Mouse (Mus musculus): Measurements from ENCODE around the gene Engase. TPM values are rescaled to one million over a fixed set of nuclear protein-coding genes. Genes with fewer than 3 reads are reported as not detected.

Gene Engase
- polyA plus RNA-seq, 1 experiment: 8.7 TPM

GRCm38 (mm10) chr11:118488907-118489270 lies 12.3 kb downstream of the Engase start:
- Histone ChIP-seq H3K4me3 (ENCODE audit: insufficient read depth, low read depth, low read length) (no peak overlapping the region), H3K4me1 (ENCODE audit: control insufficient read depth, insufficient read depth, insufficient read length, low read length) (no peaks in the 10 kb centered on the region; the same call in 1 of the 2 replicates), H3K27ac (replicated peaks; ENCODE audit: low read depth, low read length) (no peak overlapping the region)

GRCm38 (mm10) chr11:118490566-118491218 lies 14.1 kb downstream of the Engase start:
- no peaks in the 10 kb centered on the region; the same call in 1 of the 2 replicates for H3K4me1 ChIP-seq (ENCODE audit: control insufficient read depth, insufficient read depth, insufficient read length, low read length)
- H3K4me3 ChIP-seq (ENCODE audit: insufficient read depth, low read depth, low read length): no peak overlapping the region
- no peak overlapping the region for H3K27ac ChIP-seq (replicated peaks; ENCODE audit: low read depth, low read length)

GRCm38 (mm10) chr11:118491230-118491629 lies 14.6 kb downstream of the Engase start:
- H3K27ac ChIP-seq (replicated peaks; ENCODE audit: low read depth, low read length): no peak overlapping the region
- no peaks in the 10 kb centered on the region; the same call in 1 of the 2 replicates for H3K4me1 ChIP-seq (ENCODE audit: control insufficient read depth, insufficient read depth, insufficient read length, low read length)
- H3K4me3 ChIP-seq (ENCODE audit: insufficient read depth, low read depth, low read length): no peak overlapping the region

GRCm38 (mm10) chr11:118493458-118493857 lies 16.8 kb downstream of the Engase start:
- H3K4me1 ChIP-seq (ENCODE audit: control insufficient read depth, insufficient read depth, insufficient read length, low read length): no peaks in the 10 kb centered on the region; the same call in 1 of the 2 replicates
- H3K4me3 ChIP-seq (ENCODE audit: insufficient read depth, low read depth, low read length): no peak overlapping the region
- no peak overlapping the region for H3K27ac ChIP-seq (replicated peaks; ENCODE audit: low read depth, low read length)

GRCm38 (mm10) chr11:118494001-118494737 lies 17.5 kb downstream of the Engase start:
- Histone ChIP-seq H3K4me3 (ENCODE audit: insufficient read depth, low read depth, low read length) (no peak overlapping the region), H3K4me1 (ENCODE audit: control insufficient read depth, insufficient read depth, insufficient read length, low read length) (no peaks in the 10 kb centered on the region; the same call in 1 of the 2 replicates), H3K27ac (replicated peaks; ENCODE audit: low read depth, low read length) (no peak overlapping the region)

GRCm38 (mm10) chr11:118495065-118495464 lies 18.4 kb downstream of the Engase start:
- H3K4me1 ChIP-seq (ENCODE audit: control insufficient read depth, insufficient read depth, insufficient read length, low read length): no peaks in the 10 kb centered on the region; the same call in 1 of the 2 replicates
- H3K27ac ChIP-seq (replicated peaks; ENCODE audit: low read depth, low read length): no peak overlapping the region
- no peak overlapping the region for H3K4me3 ChIP-seq (ENCODE audit: insufficient read depth, low read depth, low read length)

GRCm38 (mm10) chr11:118496066-118496689 lies 19.5 kb downstream of the Engase start:
- Histone ChIP-seq H3K4me1 (ENCODE audit: control insufficient read depth, insufficient read depth, insufficient read length, low read length) (no peaks in the 10 kb centered on the region), H3K27ac (replicated peaks; ENCODE audit: low read depth, low read length) (no peak overlapping the region), H3K4me3 (ENCODE audit: insufficient read depth, low read depth, low read length) (no peak overlapping the region)

GRCm38 (mm10) chr11:118502990-118503389 lies 26.4 kb downstream of the Engase start:
- no peak overlapping the region for H3K4me3 ChIP-seq (ENCODE audit: insufficient read depth, low read depth, low read length)
- H3K27ac ChIP-seq (replicated peaks; ENCODE audit: low read depth, low read length): no peak overlapping the region
- no peaks in the 10 kb centered on the region for H3K4me1 ChIP-seq (ENCODE audit: control insufficient read depth, insufficient read depth, insufficient read length, low read length)

- Histone ChIP-seq H3K4me1 (ENCODE audit: control insufficient read depth, insufficient read depth, insufficient read length, low read length) (no peaks in the 10 kb centered on the region), H3K27ac (replicated peaks; ENCODE audit: low read depth, low read length) (no peak overlapping the region), H3K4me3 (ENCODE audit: insufficient read depth, low read depth, low read length) (no peak overlapping the region)
Observed at GRCm38 (mm10) chr11:118503418-118504179, 27.0 kb downstream of the Engase start.

GRCm38 (mm10) chr11:118504180-118504454 lies 27.5 kb downstream of the Engase start:
- Histone ChIP-seq H3K4me1 (ENCODE audit: control insufficient read depth, insufficient read depth, insufficient read length, low read length) (no peaks in the 10 kb centered on the region), H3K27ac (replicated peaks; ENCODE audit: low read depth, low read length) (no peak overlapping the region), H3K4me3 (ENCODE audit: insufficient read depth, low read depth, low read length) (no peak overlapping the region)

- Histone ChIP-seq H3K4me3 (ENCODE audit: insufficient read depth, low read depth, low read length) (no peak overlapping the region), H3K27ac (replicated peaks; ENCODE audit: low read depth, low read length) (no peak overlapping the region), H3K4me1 (ENCODE audit: control insufficient read depth, insufficient read depth, insufficient read length, low read length) (no peaks in the 10 kb centered on the region)
Observed at GRCm38 (mm10) chr11:118507095-118507494, 30.5 kb downstream of the Engase start.

GRCm38 (mm10) chr11:118507904-118508303 lies 31.3 kb downstream of the Engase start:
- Histone ChIP-seq H3K4me3 (ENCODE audit: insufficient read depth, low read depth, low read length) (no peak overlapping the region), H3K4me1 (ENCODE audit: control insufficient read depth, insufficient read depth, insufficient read length, low read length) (no peaks in the 10 kb centered on the region), H3K27ac (replicated peaks; ENCODE audit: low read depth, low read length) (no peak overlapping the region)

GRCm38 (mm10) chr11:118508341-118508740 lies 31.7 kb downstream of the Engase start:
- Histone ChIP-seq H3K27ac (replicated peaks; ENCODE audit: low read depth, low read length) (no peak overlapping the region), H3K4me1 (ENCODE audit: control insufficient read depth, insufficient read depth, insufficient read length, low read length) (no peaks in the 10 kb centered on the region), H3K4me3 (ENCODE audit: insufficient read depth, low read depth, low read length) (no peak overlapping the region)

- Histone ChIP-seq H3K4me1 (ENCODE audit: control insufficient read depth, insufficient read depth, insufficient read length, low read length) (no peaks in the 10 kb centered on the region), H3K4me3 (ENCODE audit: insufficient read depth, low read depth, low read length) (no peak overlapping the region), H3K27ac (replicated peaks; ENCODE audit: low read depth, low read length) (no peak overlapping the region)
Observed at GRCm38 (mm10) chr11:118511851-118512250, 35.2 kb downstream of the Engase start.

- Histone ChIP-seq H3K4me1 (ENCODE audit: control insufficient read depth, insufficient read depth, insufficient read length, low read length) (no peaks in the 10 kb centered on the region), H3K27ac (replicated peaks; ENCODE audit: low read depth, low read length) (no peak overlapping the region), H3K4me3 (ENCODE audit: insufficient read depth, low read depth, low read length) (no peak overlapping the region)
Observed at GRCm38 (mm10) chr11:118512257-118512910, 35.8 kb downstream of the Engase start.

Measured in brown adipose tissue, adult 24 weeks (tissue).